Mouse (Mus musculus) cerebellum, postnatal 14 days (tissue): ENCODE data around the gene Hba-a2.
A peak's percentile ranks its signal among the peaks of the same experiment; 100 is the strongest.
"Not testable (repeated sequence)": the region's sequence is repeated elsewhere in the genome, so short reads cannot be mapped to it uniquely, and the experiment has no call there.

Experiments used
- DNase-seq, 2 experiments: peaks; one replicate each; pipeline ENCODE4 v3.0.0; 2021; ENCODE audit warnings: mixed read lengths in 2 of 2

Gene Hba-a2

GRCm38 (mm10) chr11:32296203-32296602 is at the start of gene Hba-a2:
TSS of gene Hba-a2 (plus strand) at chr11:32296489.
- not testable (repeated sequence) for DNase-seq

GRCm38 (mm10) chr11:32247068-32247467 is 49.2 kb upstream of the Hba-a2 start:
- peak; percentile 18 to 35 for DNase-seq

DNA sequence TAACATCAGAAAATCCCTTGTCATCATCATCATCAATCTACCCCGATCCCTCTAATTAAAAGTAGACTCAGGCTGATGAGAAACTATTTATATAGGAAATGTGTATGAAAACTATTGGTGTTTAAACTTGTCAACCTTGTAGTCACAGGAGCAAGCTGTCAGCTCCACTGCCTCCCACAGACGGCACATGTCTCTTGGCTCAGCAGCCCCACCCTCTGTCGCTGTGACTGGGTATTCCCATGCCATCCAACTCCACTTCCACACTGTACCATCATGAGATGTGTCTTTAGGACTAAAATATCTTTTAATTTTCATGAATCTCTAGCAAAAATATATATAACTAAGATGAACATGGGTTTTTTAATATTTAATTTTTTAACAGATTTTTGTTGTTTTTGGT is 47.9 kb upstream of the Hba-a2 start:
- DNase-seq, result no peak

GRCm38 (mm10) chr11:32250880-32251763 is 45.2 kb upstream of the Hba-a2 start:
- no peak for DNase-seq

DNA sequence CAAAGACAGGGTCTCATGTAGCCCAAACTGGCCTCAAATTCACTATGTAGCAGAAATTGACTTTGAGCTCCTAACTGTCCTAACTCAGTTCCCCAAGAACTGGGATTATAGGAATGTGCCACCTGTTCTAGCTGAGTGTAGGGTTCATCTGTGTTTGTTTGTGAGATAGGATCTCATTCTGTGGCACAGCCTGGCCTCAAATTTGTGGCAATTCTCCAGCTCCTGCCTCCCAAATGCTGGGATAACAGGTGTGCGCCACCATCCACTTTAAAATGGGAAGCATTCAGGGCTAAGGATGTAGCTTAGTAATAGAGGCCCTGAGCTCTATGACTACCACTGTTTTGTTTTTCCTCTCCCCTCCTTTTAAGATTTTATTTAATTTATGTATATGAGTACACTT is 43.2 kb upstream of the Hba-a2 start:
- no peak for DNase-seq

- DNase-seq, result no peak
Measured at GRCm38 (mm10) chr11:32256146-32256545, 40.1 kb upstream of the Hba-a2 start.

GRCm38 (mm10) chr11:32256566-32256965 is 39.7 kb upstream of the Hba-a2 start:
- no peak for DNase-seq

DNA sequence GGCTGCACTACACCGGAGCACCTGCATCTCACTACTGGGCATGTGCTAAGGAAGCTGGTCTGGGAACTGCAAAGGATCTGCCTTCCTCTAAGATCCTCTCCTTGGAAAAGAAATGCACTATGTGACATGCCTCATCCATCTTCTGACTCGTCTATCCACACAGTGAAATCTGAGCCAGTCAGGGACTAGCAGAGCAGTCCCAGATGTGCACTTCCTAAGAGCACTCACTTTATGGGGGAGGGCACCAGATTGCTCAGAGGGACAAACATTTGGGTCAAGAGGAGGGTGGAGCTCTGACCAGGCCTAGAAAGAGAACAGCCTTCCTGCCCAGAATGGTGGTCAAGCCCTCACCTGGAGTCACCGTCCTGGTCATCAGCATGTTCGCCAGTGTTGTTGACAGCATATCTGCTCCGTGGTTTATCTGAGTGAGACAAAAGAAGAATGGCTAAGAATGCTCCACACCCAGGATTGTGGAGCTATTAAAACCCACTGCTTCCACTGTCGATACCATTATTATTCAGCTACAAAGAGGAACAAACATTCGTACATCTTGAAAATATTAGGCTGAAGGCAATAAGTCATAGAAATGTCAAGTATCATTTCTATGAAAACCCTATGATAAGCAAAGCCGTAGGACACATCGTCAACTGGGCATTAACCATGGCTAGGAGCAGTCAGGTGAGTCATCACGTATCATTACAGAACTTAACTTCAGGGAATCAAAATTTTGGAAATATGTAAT is 33.4 kb upstream of the Hba-a2 start:
- no peak for DNase-seq

DNA sequence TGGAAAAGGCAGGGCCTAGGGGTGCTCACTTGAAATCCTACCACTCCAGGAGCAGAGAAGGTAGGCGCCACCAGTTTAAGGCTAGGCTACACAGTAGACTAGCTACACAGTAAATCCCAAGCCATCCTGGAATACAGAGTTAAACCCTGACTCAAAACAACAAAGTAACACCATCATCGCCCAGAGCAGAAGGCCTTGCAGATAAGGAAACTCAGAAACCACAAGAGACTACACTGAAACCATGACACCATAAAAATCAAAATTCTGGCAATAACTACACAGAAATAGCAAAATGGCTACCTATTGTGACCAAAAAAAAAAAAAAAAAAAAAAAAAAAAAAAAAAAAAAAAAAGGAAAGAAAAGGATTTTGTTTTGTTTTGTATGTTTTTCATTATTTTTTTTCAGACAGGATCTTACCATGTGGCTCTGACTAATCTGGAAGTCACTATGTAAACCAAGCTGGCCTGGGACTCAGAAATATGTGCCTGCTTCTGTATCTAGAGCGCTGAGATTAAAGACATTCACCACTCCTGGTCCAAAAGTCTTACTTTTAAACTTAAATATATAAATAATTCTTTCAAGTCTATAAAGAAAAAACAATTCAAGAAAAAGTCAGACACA is 31.1 kb upstream of the Hba-a2 start:
- no peak for DNase-seq

DNA sequence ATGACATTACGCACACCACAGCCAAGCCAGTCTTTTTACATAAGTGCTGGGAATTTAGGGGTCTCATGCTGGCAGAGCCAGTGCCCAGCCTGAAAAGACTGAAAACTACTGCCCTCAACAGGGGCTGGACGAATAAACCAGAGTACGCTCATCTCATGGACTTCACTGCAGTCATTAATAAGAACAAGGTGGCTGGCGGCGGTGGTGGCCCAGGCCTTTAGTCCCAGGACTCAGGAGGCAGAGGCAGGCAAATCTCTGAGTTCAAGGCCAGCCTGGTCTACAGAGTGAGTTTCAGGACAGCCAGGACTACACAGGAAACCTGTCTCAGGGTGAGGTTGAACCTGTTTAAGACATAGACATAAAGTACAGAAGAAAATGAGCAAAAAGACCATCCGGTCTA is 30.1 kb upstream of the Hba-a2 start:
- no peak for DNase-seq

DNA sequence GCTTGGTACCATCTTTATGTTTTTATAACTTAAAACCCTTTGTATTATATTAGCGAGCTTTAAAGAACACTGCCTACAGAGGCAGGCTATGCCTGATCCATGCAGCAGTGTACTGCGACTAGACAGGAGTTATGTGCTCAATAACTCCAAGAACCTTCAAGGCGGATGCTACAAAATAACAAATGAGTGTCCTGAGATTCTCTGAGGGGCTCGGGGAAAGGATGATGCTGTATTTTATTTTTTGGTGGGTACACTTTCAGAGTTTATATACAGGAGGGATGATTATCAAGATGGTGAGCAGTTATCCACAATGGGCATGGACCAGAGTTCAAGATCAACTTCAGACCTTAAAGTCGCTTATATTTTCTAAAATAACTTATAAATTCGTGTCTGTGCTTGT is 29.5 kb upstream of the Hba-a2 start:
- DNase-seq, result peak in 1 of 2 experiments; percentile 16

DNA sequence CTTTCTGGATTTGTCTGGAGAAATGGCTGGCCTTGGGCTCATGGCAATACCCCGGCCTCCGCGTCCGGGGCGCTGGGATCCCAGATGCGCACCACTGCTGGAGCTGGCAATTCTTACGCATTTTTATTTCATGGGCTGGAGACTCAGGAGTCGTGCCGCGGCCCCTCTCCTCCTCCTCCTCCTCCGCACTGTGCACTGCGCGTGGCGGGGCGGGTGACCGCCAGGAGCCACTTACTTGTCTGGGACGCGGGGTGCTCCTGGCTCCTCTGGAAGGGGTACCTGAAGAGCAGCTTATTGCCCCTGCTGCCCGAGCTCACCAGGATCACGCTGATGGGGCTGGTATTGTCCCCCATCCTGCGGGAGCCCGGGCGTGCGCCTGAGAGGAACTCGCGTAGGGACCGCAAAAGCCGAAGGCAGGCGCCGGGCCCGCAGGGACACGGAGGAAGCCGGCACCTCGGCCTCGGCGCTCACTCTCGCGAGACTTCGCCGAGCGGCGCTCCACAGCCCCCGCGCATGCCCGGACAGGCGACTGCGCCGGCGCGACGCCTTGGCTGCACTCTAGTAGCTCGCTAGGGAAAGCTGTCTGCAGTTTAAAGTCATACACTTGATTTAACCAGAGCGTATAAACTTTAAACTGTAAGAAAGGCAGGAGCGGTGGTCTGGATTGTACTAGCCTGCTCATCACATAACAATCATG is 29.0 kb upstream of the Hba-a2 start, which contains the start of gene Nprl3:
Gene Nprl3, minus strand, starts transcription at position 520 of the 697 bp plus-strand sequence.
- DNase-seq, result peak; percentile 97 to 98

GRCm38 (mm10) chr11:32267964-32268363 is 28.3 kb upstream of the Hba-a2 start:
- DNase-seq, result peak in 1 of 2 experiments; percentile 37

DNA sequence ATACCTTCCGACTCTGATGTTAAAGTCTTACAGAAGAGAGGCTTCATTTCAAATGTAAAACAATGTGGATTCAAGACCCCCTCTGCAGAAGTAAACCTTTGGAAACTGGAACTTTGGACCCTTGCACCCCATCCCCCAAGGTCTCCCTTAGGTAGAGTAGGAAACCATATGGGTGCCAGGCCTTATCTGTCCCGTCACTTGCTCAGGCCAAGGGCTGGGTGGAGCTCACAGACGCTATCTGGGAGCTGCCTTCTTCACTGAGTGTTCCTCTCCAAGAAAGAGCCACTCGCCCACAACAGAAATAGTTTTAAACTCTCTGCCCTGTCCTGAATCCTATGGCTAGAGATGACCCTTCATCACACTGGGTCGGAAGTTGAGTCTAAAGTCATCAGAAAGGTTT is 27.3 kb upstream of the Hba-a2 start:
- no peak for DNase-seq

DNA sequence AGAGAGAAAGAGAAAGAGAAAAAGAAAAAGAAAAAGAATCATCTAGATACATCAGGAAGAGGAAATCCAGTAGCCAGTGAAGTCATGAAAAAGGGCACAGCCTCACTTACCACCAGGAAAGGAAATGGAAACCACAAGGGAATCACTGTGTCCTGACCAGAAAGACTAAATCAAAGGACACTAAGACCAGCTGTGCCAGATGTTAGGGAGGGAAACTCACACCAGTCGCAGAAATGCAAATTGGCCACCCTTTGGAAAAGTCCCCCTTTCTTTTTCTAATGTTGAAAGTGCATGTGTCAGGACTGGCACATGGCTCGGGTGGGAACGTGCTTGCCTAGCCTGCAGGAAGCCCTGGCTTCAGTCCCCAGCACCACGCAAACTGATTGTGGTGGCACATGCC is 25.1 kb upstream of the Hba-a2 start:
- DNase-seq, result no peak

- DNase-seq, result no peak
Measured at GRCm38 (mm10) chr11:32276347-32276746, 19.9 kb upstream of the Hba-a2 start, which contains the start of gene Hba-x. TSS of gene Hba-x (plus strand) at chr11:32276400.

GRCm38 (mm10) chr11:32277736-32278457 is 18.4 kb upstream of the Hba-a2 start:
- DNase-seq, result no peak

DNA sequence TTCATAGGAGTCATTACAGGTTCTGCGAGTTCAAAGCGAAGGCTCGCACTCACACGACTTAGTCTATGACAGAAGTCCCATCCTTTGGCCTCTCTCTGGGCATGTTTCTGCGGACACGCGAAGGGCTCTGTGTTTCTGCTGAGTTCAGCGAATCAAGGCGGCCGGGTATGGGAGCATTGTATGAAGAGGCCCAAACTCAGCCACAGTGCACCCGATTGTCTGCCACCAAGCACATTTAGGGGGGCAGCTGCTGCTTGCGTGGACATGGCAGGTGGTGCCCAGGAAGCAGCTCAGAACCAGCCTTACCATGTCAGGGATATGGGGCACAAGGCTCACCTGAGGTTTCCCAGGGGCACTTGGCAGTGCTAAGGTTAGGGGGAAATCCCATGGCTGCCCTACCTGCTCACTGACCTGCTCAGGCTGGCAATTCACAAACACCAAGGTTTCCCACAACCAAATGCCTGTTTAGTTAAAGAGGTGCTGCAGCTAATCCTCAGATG is 17.8 kb upstream of the Hba-a2 start:
- no peak for DNase-seq

DNA sequence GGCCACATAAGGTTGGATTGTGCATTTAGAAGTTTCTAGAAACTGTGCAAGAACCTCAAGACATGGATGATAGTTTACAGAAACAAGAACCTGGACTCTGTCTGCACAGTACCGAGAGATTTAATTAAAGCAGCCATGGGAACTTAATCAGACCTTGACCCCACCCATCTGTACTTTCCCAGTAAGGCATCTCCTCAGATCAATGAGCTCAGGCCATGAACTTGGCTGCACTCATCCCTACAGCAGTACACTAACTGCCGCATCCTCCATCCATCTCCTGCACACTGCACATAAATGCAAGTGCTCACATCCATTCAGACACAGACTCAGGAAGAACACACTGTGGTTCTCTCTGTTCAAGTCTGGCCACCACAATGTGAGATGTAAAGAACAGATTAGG is 15.6 kb upstream of the Hba-a2 start:
- DNase-seq, result no peak

DNA sequence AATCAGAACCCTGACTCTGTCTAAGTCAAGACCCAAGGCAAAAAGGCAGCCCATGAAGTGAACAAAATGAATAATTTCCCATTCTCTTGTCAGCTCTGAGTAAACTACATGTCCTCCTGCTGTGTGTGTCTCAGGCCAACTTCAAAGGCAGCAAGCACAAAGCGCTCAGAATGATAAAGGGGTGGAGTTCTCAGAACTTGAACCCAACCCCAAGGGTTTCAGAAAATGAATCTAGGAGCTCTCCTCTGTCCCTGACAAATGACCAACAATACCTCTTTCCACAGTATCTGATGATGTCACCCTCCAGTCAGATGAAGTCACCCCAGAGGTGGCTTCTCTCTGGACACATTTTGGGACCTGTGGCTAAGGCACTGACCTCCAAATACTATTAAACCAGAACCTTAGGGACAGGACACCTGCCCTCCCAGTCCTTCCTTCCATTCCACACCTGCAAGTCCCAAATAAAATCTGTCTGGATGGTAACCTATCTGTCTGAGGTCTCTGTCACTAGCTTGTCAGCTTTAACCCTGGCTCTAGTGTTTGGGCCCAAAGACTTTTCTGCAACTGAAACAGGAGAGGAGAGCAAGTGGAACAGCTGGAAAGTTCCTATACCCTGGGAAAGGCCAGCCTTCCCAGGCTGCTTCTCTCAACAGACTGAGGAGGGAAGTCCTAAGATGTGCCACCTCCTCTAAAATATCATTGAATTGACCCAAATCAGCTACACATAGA is 14.7 kb upstream of the Hba-a2 start:
- no peak for DNase-seq
